Mouse (Mus musculus): ENCODE results near the gene Hnrnpul2.
A peak's percentile ranks its signal among the peaks of the same experiment; 100 is the strongest.
"Not testable (repeated sequence)": the region's sequence is repeated elsewhere in the genome, so short reads cannot be mapped to it uniquely, and the experiment has no call there.

Hnrnpul2 gene

GRCm38 (mm10) chr19:8852236-8852928 lies 32.6 kb downstream of the Hnrnpul2 start:
- no peak for DNase-seq

GRCm38 (mm10) chr19:8853117-8853516 lies 33.3 kb downstream of the Hnrnpul2 start:
- no peak for DNase-seq

- DNase-seq: peak; percentile 69
These were observed 37.9 kb downstream of the Hnrnpul2 start for GRCm38 (mm10) chr19:8857689-8858088.

GRCm38 (mm10) chr19:8859018-8859417 lies 39.2 kb downstream of the Hnrnpul2 start:
- peak; percentile 46 for DNase-seq

- no peak for DNase-seq
These were observed 44.5 kb downstream of the Hnrnpul2 start for GRCm38 (mm10) chr19:8864265-8864664.

- not testable (repeated sequence) for DNase-seq
These were observed 50.6 kb downstream of the Hnrnpul2 start for GRCm38 (mm10) chr19:8870381-8870780.

GRCm38 (mm10) chr19:8870838-8871237 lies 51.0 kb downstream of the Hnrnpul2 start:
- no peak for DNase-seq

GRCm38 (mm10) chr19:8871267-8872186 lies 51.7 kb downstream of the Hnrnpul2 start, which contains the start of gene Ubxn1:
Ubxn1 (plus strand) TSS chr19:8871496.
- peak; percentile 96 for DNase-seq

- no peak for DNase-seq
These were observed 52.5 kb downstream of the Hnrnpul2 start for GRCm38 (mm10) chr19:8872266-8872840.

GRCm38 (mm10) chr19:8875031-8875430 lies 55.2 kb downstream of the Hnrnpul2 start:
- DNase-seq: no peak

GRCm38 (mm10) chr19:8880311-8881033 lies 60.7 kb downstream of the Hnrnpul2 start, which contains the start of gene Uqcc3:
Uqcc3 (minus strand) TSS chr19:8880923.
- DNase-seq: peak; percentile 88

- DNase-seq: no peak
These were observed 61.2 kb downstream of the Hnrnpul2 start for GRCm38 (mm10) chr19:8881034-8881392.

GRCm38 (mm10) chr19:8883616-8884015 lies 63.8 kb downstream of the Hnrnpul2 start, which contains the start of the genes Lbhd1 and Gm49403:
Lbhd1 (plus strand) TSS chr19:8883732.
Gm49403 (plus strand) TSS chr19:8883930.
- no peak for DNase-seq

All from liver (tissue).